Mouse (Mus musculus) adrenal gland, postnatal 4 days (tissue): Measurements from ENCODE around the gene Dpf3. TPM values are rescaled to one million over a fixed set of nuclear protein-coding genes. Genes with fewer than 3 reads are reported as not detected.

Experiments
- DNase-seq, 2 experiments: peaks; one replicate each; pipeline ENCODE4 v3.0.0; 2021 to 2022; ENCODE audit warnings: low spot score in 2 of 2, mixed read lengths in 2 of 2
- total RNA-seq, 2 experiments: library from RNA; stranded (reverse); gene quantifications; 2 replicates each; pipeline ENCODE4 v1.2.3; 2021

The Dpf3 gene
- total RNA-seq, 2 experiments from 2014 or later: 9.4 to 10.5 TPM

GRCm38 (mm10) chr12:83227014-83227413 is 260.5 kb downstream of the Dpf3 start:
- DNase-seq: no peak

GRCm38 (mm10) chr12:83220964-83221363 is 266.6 kb downstream of the Dpf3 start:
- no peak for DNase-seq

- no peak for DNase-seq
Measured at GRCm38 (mm10) chr12:83213879-83214341, 273.6 kb downstream of the Dpf3 start.

GRCm38 (mm10) chr12:83211976-83212375 is 275.5 kb downstream of the Dpf3 start:
- DNase-seq: no peak

GRCm38 (mm10) chr12:83211146-83211822 is 276.2 kb downstream of the Dpf3 start:
- DNase-seq: no peak

GRCm38 (mm10) chr12:83210735-83211134 is 276.8 kb downstream of the Dpf3 start:
- DNase-seq: no peak

GRCm38 (mm10) chr12:83210294-83210693 is 277.2 kb downstream of the Dpf3 start:
- DNase-seq: no peak

- no peak for DNase-seq
Measured at GRCm38 (mm10) chr12:83209461-83209860, 278.1 kb downstream of the Dpf3 start.

GRCm38 (mm10) chr12:83208841-83209240 is 278.7 kb downstream of the Dpf3 start:
- no peak for DNase-seq

- no peak for DNase-seq
Measured at GRCm38 (mm10) chr12:83208011-83208410, 279.5 kb downstream of the Dpf3 start.

GRCm38 (mm10) chr12:83207481-83207880 is 280.0 kb downstream of the Dpf3 start:
- DNase-seq: no peak

- no peak for DNase-seq
Measured at GRCm38 (mm10) chr12:83206866-83207265, 280.6 kb downstream of the Dpf3 start.

GRCm38 (mm10) chr12:83204361-83204760 is 283.2 kb downstream of the Dpf3 start:
- DNase-seq: peak in 1 of 2 experiments; percentile 13

GRCm38 (mm10) chr12:83201674-83202073 is 285.8 kb downstream of the Dpf3 start:
- no peak for DNase-seq

- DNase-seq: no peak
Measured at GRCm38 (mm10) chr12:83180561-83180960, 307.0 kb downstream of the Dpf3 start.

GRCm38 (mm10) chr12:83179860-83180259 is 307.7 kb downstream of the Dpf3 start:
- no peak for DNase-seq

GRCm38 (mm10) chr12:83178770-83179169 is 308.7 kb downstream of the Dpf3 start:
- no peak for DNase-seq

- no peak for DNase-seq
Measured at GRCm38 (mm10) chr12:83169495-83170209, 317.9 kb downstream of the Dpf3 start.

- DNase-seq: no peak
Measured at GRCm38 (mm10) chr12:83168310-83168709, 319.2 kb downstream of the Dpf3 start.

- DNase-seq: no peak
Measured at GRCm38 (mm10) chr12:83165058-83165457, 322.5 kb downstream of the Dpf3 start.
